Mouse (Mus musculus) CD4-positive, CD25-positive, alpha-beta regulatory T cell, adult 9 weeks (primary cell): ENCODE data around the gene Gm30737. TPM values are rescaled to one million over a fixed set of nuclear protein-coding genes. Genes with fewer than 3 reads are reported as not detected.

ENCODE experiments used
- polyA plus RNA-seq: library from polyadenylated mRNA; unstranded; fragments of 100-300 nt; shearing (Covaris generic); gene quantifications from one replicate; pipeline ENCODE4 v1.2.1, GENCODE M21; 2017

Gene Gm30737
- polyA plus RNA-seq, result not detected

DNA sequence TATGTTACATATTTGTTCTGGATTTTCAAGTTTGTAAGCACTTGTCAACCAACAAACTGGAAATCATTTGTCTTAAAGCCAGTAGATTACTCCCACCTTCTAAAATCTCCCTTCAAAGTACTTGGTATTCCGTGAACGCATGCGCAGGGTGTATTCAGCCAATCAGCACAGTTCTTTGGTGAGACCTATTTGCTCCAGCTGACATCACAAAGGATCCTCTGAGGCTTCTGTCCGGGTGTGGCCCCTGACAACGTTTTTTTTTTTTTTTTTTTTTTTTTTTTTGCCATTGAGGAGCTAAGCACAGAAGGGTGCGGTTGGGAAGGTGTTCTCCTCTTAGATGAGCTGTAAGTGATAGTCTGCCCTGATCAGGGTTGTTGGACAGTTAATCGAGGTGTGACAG, at the start of gene Gm30737:
Gene Gm30737, plus strand, starts transcription at position 301 of the 400 bp plus-strand sequence.

